Mouse (Mus musculus) gastrocnemius, postnatal 25 days (tissue): ENCODE results near the gene Pcnp. TPM values are rescaled to one million over a fixed set of nuclear protein-coding genes. Genes with fewer than 3 reads are reported as not detected.
"Not testable (repeated sequence)": the region's sequence is repeated elsewhere in the genome, so short reads cannot be mapped to it uniquely, and the experiment has no call there.

Experiments
- DNase-seq: peaks from one replicate; pipeline ENCODE4 v3.0.0; 2022
- long read RNA-seq, 2 experiments: library from polyadenylated mRNA; stranded (forward); transcript quantifications; one replicate each; pipeline ENCODE4 v2.0.0; 2021
- total RNA-seq, 2 experiments: library from RNA; stranded (reverse); gene quantifications; 1 replicate in 1 of 2; 2 replicates in 1 of 2; pipeline ENCODE4 v1.2.3; 2021

Gene Pcnp
- total RNA-seq, result 10 to 100 TPM; 47.0 to 50.1 TPM
- long read RNA-seq, experiment 1, transcript Pcnp-205 (5 exons, 2,200 nt), result minor isoform, 6 of 43 reads
- long read RNA-seq, experiment 1, transcript Pcnp-202 (5 exons, 2,295 nt), result major isoform, 21 of 43 reads
- long read RNA-seq, experiment 1, transcript Pcnp-206 (5 exons, 938 nt), result minor isoform, 5 of 43 reads
- long read RNA-seq, experiment 1, partial matches to known transcripts, result 2 of 43 reads
- long read RNA-seq, experiment 1, other reads (novel, unspliced or antisense), result 6 of 43 reads
- long read RNA-seq, experiment 2, transcript Pcnp-202 (5 exons, 2,295 nt), result major isoform, 31 of 58 reads
- long read RNA-seq, experiment 2, transcript Pcnp-205 (5 exons, 2,200 nt), result minor isoform, 6 of 58 reads
- long read RNA-seq, experiment 2, transcript Pcnp-206 (5 exons, 938 nt), result minor isoform, 10 of 58 reads
- long read RNA-seq, experiment 2, partial matches to known transcripts, result 1 of 58 reads
- long read RNA-seq, experiment 2, other reads (novel, unspliced or antisense), result 9 of 58 reads

DNA sequence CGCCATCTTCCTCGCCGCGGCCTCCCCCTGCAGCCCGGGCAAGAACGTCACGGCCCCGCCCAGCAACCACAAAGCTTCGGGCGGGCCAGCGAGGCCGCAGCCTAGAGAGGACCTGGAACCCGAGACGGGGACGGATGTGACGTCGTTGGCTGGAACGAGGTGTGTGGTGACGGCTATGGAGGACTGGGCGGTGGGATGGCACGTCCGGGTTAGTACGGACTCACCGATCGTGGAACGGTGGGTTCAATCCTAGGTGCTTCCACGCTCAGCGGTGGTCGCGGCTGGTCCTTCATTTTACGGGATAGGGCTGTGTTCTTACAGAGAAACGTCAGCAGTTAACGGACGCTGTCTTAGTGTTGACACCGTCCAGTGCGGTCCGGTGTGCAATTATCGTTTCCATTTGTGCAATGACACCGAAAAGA is at the start of gene Pcnp:
Gene Pcnp (minus strand): TSS at position 79 of the 422 bp plus-strand sequence.
- peak; percentile 97 for DNase-seq

DNA sequence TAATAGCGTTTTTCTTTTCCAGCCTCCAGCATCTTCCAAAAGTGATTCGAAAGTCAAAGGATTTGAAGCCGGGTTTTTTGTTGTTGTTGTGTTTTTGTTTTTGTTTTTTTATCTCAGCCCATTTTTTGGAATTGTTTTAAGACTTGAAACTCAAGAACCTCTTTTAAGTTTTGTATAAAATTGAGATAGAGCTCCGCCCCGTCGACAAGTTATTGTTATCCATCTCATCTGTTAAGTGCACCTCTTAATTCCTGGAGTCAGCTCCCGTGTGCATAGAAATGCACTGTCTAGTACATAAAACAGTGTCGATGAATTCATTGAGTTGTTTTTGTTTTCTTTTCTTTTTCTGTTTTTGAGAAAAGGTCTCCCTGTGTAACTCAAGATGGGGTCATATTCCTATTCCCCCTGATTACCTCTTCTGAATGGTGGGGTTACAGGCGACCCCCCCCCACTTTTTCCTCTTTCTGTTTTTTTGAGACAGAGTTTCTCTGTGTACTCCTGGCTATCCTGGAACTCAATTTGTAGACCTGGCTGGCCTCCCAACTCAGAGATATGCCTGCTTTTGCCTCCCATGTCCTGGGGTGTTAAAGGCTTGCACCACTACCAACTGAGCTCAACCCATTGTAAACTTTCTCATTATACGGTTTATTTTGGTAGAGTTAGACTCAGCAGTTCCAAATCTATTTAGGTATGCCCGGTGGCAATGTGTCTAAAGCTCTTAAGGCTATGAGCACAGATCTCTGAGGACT is 46.8 kb upstream of the Pcnp start:
- DNase-seq, result no peak

DNA sequence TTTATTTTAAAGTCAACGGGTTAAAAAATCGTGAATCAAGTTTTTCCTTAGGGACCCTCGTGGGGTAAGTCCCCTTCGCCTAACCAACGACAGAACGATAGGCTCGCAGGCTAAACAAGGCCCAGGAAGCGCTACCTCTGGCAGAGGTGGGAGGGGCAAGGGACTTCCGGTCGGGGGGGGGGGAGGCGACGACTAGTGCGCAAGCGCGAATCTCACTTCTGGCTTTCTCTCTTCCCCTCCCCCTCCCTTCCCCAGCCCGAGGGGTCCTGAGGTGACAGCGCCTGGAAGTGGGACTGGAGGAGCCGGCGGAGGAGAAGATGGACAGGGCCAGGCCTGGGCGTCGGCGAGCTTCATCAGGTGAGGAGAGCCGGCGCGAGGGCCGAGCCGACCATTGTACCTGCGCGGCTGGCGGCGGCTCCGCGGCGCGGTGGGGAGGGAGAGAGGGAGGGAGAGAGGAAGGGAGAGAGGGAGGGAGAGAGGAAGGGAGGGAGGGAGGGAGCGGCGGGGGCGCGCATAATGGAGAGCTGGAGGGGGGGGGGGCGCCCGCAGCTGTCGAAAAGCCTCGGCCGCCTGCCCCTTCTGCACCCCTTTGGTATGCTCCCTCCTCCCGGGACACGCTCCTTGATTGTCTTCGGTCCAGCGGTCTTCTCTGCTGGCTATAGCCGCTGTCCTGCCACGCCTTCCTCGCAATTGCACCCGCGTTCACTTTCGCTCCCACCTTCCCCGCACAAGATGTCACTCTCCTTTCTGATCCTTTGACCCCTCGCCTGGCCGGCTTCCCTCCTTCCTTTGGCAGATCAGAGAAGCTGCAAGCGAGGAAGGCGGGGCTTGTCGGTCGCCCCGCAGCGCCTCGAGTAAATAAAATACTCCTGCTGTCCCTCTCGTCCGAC is 45.9 kb upstream of the Pcnp start:
- peak; percentile 85 for DNase-seq

- no peak for DNase-seq
These were observed 45.0 kb upstream of the Pcnp start for GRCm38 (mm10) chr16:56074565-56074964.

DNA sequence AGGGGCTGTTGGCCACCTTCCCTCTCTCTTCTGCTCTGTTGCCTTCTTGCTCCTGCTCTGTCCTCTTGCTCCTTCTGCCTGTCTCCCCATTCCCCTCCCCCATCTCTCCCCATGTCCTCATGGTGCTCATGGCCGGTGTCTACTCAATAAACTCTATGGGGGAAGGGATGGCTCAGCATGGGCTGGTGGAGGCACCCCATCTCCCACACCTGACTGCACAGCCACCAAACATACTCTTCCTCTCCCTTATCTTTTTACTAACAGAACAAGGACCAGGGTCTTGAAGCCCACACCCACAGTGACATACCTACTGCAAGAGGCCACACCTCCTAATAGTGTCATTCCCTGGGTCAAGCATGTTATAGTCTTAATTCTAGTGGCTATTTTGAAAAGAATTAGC is 44.6 kb upstream of the Pcnp start:
- DNase-seq, result no peak

- not testable (repeated sequence) for DNase-seq
These were observed 43.6 kb upstream of the Pcnp start for GRCm38 (mm10) chr16:56073150-56073549.

DNA sequence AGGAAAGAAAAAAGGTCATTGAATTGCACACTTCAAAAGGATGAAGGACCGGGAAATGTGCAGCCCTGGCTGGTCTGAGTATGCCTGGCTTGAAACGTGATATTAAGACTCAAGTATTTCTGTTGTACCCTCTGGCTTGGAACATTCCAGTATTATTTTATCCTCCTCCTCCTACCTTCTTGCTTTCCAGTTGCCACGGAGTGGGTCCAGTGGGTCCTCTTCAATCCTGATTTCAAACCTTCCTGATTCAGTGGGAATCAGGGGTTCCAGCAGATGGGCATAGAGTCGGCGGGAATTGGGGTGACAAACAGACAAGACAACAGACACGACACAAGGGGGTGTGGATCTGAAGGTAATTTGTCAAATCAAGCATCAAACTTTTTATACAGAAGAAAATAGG is 43.0 kb upstream of the Pcnp start:
- no peak for DNase-seq

DNA sequence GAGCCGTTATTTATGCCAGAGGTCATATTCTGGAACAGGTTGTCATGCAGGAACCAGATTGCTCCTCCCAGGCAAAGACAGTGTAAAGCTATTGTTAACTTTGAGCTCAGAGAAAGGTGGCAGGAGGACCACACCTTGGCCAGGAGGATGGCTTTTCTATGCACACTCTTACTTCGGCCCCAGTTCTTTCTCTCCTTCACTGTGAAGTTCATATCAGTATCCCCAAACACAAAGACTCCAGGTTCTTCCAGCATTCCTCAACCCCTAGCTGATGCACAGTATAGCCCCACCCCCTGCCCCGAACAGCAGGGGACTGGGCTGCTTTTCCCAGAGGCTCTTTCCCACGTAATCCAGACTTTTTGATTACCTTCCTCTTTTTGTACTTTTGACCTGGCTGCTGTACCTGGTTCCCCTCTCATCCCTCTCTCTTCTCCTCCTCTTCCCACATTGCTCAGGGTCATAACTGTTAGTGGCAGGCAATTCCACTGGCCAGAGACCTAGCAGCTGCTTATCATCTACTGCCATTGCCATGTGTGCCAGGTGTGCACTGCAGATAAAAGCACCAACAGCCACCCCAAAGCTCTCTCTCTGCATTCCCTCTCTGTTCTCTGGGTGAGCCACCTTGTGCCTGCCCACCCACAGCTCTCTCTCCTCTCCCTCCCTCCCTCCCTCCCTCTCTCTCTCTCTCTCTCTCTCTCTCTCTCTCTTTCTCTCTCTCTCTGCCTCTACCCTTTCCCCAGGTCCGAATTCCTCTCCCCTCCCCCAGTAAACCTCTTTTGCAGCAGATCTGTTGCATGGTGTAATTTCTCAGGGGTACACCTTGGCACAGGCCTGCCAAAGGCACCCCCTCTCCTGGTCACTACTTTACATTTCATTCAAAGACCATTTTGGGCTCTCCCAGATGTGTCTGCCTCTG is 42.0 kb upstream of the Pcnp start:
- DNase-seq, result no peak

DNA sequence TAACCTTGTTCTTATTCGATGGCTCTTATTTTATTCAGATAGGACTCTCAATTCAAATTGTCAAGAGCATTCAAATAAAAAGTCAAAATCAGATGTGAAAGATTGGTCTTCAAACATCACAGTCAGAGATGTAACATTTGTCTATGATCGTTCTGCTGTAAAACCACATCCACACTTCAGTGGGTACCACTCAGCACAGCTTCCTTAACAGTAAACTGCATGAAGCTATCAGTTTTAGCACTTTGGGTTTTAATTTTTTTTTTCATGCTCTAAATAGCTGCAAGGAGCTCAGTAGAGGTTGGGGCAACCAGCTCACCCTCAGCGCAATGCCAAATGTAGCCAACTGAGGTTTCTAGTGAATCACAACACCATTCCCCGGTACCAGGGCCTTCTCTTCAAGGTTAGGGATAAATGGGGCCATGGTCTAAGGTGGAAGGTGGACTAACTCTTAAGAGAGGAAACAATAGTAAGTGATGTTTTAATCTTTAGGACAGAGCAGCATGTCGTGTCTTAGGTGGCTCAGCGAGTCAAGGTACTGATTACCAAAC is 39.1 kb upstream of the Pcnp start:
- DNase-seq, result no peak

DNA sequence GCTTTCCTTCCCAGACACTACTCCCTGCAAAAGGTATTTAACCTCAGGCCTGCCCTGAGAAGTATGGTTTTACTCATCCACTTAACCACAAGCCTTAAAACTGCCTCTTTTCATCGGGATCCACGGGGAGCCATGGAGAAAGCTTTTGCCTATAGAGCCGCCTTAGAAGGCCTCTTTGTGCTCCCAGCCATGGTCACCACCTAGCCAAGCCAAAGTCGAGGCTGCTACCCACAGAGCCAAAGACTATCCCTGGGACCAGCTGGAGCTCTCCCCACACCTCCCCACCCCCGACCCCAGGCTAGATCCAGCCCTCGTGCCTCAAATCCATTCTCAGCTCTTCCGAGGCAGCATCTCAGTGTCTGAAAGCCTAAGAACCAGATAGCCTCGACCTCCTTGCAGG is 36.6 kb upstream of the Pcnp start:
- DNase-seq, result no peak

DNA sequence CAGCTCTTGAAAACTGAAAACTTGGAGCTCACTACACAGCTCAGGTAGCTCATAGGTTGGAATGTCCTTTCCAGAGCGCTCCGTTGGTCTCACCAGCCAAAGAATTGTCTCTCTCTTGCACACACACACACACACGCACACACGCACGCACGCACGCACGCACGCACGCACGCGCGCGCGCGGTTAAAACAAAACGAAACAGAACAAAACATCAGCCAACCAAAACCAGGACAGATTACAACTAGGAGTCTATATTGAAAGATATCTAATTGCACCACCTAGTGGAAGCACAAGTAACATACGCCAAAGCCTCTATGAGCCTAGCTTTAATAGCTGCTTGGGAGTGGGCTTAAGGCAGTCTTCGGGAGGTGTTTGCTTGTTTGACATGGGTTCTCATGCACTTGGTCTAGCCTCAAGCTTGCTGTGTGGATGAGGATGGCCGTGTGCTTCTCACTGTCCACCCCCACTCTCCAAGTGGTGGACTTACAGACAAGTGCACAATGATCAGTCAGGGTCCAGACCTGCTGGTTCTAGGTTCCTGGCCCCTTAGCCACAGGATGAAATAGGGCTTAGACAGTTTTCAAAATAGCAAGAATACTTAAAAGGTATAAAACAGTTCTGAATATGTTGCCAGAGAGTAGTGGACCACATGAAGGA is 34.9 kb upstream of the Pcnp start:
- peak; percentile 41 for DNase-seq

GRCm38 (mm10) chr16:56062981-56063380 is 33.4 kb upstream of the Pcnp start:
- no peak for DNase-seq

DNA sequence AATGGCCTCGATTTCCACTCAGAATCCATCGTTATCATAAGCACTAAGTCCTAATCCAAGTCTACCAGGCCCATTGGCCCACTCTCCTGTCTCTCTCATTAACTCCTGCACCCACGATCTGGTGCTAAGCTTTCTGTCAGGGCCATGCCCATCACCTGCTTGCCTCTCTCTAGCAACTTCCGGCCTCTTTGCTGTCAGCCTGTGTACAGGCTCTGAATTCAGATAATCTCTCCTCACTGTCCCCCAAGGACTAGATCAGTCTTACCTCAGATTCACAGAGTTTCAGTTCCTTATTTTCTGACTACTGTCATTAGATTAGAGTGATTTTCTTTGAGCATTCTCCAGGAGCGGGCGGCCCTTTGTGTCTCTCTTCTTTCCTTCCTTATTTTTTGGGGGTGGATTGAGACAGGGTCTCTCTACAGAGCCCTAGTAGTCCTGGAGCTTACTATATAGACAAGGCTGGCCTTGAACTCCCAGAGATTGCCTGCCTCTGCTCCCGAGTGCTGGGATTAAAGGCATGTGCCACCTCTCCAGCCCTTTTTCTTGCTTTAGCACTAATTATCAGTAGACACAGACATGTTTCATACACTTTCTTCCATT is 32.6 kb upstream of the Pcnp start:
- no peak for DNase-seq

GRCm38 (mm10) chr16:56058151-56058550 is 28.6 kb upstream of the Pcnp start:
- DNase-seq, result no peak

GRCm38 (mm10) chr16:56056944-56057590 is 27.5 kb upstream of the Pcnp start:
- no peak for DNase-seq

- no peak for DNase-seq
These were observed 26.4 kb upstream of the Pcnp start for GRCm38 (mm10) chr16:56055911-56056310.

- not testable (repeated sequence) for DNase-seq
These were observed 18.5 kb upstream of the Pcnp start, which contains the start of gene Senp7 for GRCm38 (mm10) chr16:56048038-56048437. Gene Senp7, plus strand, starts transcription at chr16:56048338.

DNA sequence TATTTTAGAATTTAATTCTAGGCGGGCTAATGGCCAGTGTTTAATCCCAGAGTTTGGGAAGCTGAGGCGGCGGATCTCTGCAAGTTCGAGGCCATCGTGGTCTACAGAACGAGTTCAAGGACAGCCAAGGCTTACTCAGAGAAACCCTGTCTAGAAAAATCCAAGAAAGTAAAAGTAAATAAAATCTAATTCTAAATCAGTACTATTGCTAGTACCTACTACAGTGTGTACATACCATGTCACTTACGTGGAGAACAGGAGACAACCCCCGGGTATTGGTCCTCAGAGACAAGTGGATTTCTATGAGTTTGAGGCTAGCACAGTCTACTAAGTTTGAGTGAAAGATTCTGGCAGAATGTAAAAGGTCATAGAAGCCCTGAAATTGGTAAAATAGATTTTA is 8.6 kb upstream of the Pcnp start:
- no peak for DNase-seq
